Mouse (Mus musculus) stomach, embryonic 14.5 days (tissue): Measurements from ENCODE around the gene Nck2. TPM values are rescaled to one million over a fixed set of nuclear protein-coding genes. Genes with fewer than 3 reads are reported as not detected.

Experiments
- ATAC-seq: fragments of 200-750 bp; cut with Nextera tagmentation; 2 replicates; pipeline ENCODE4 v1.8.0; 2017; ENCODE audit warnings: low read depth, moderate TSS enrichment; ENCODE audit not compliant: insufficient number of reproducible peaks, insufficient read depth, low FRiP score
- H3K27ac ChIP-seq: fragments of 300-500 bp; sonication (generic); 2 replicates; pipeline ENCODE4 v1.5.1; 2014; ENCODE audit warnings: mild to moderate bottlenecking, low read length, moderate library complexity, mixed read lengths
- H3K27me3 ChIP-seq: fragments of 300-500 bp; sonication (generic); 2 replicates; pipeline ENCODE4 v1.6.1; 2014; ENCODE audit warnings: low read length, control low read depth, mixed read lengths; ENCODE audit not compliant: control insufficient read depth, insufficient read depth
- H3K36me3 ChIP-seq: fragments of 300-500 bp; sonication (generic); 2 replicates; pipeline ENCODE4 v1.6.1; 2014; ENCODE audit warnings: mild to moderate bottlenecking, control low read depth, low read length, moderate library complexity, mixed read lengths; ENCODE audit not compliant: control insufficient read depth, insufficient read depth
- H3K4me1 ChIP-seq: fragments of 300-500 bp; sonication (generic); 2 replicates; pipeline ENCODE4 v1.6.1; 2014; ENCODE audit warnings: low read length, control low read depth, mixed read lengths; ENCODE audit not compliant: control insufficient read depth, insufficient read depth
- H3K4me2 ChIP-seq: fragments of 300-500 bp; sonication (generic); replicated peaks from 2 replicates; pipeline ENCODE4 v1.6.1; 2014; ENCODE audit warnings: low read depth, low read length, control low read depth
- H3K4me3 ChIP-seq: fragments of 300-500 bp; sonication (generic); 2 replicates; pipeline ENCODE4 v1.5.1; 2014; ENCODE audit warnings: low read depth, low read length, control low read depth
- H3K9ac ChIP-seq: fragments of 300-500 bp; sonication (generic); replicated peaks from 2 replicates; pipeline ENCODE4 v1.6.1; 2014; ENCODE audit warnings: low read depth, mild to moderate bottlenecking, control low read depth, low read length, moderate library complexity, mixed read lengths
- H3K9me3 ChIP-seq: fragments of 300-500 bp; sonication (generic); 2 replicates; pipeline ENCODE4 v1.6.1; 2016; ENCODE audit warnings: low read depth, low read length, control low read depth; ENCODE audit not compliant: control insufficient read depth
- WGBS: fragments of 180-500 bp; shearing (Covaris S2); extraction: QIAGEN DNeasy Blood & Tissue Kit; methylation state at CpG from one replicate; pipeline ENCODE4 v1.1.7; 2014; 5-methylcytosine and 5-hydroxymethylcytosine counted together
- polyA plus RNA-seq: library from polyadenylated mRNA; unstranded; fragments of >200 nt; fragmentation: Nextera tagmentation; extraction: Ambion mirVana; gene quantifications from 2 replicates; pipeline ENCODE4 v1.2.1, GENCODE M21; 2014

Gene Nck2
- polyA plus RNA-seq, 1 experiment from 2014 or later: 49.0 TPM

DNA sequence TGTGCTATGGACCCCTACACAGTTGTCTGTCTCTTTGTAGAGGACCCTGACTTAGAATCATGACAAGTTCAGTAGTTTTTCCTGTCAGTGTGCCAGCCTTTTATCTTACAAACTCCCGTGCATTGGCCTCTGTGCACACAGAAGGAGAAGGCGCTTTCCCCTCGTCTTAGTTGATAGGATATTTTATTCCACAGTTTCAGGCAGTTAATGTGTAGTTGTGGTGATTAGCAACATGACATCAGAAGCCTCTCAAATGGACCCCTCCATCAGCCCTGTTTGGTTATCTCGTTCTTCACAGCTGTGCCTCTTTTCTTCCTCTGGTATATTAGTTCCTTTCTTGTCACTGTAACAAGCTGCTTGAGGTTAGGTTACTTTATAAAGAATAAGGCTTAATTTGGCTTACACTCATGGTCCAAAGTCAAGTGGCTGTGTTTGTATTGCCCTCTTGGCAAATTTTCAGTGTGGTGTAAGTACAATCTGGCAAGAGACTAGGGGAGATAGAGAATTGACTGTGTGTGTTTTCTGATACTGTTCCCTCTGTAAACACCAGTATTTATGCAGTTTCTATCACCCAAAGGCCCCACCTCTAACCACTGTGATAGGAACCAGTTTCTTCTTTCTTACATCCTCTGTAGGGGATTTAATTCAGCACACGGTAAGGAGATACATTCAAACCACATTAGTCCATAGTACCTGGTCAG is 89.8 kb downstream of the Nck2 start:
- Histone ChIP-seq H3K9ac (no peak overlapping the region), H3K4me1 (peaks cover 7% of the 10 kb centered on the region; the same call in 1 of the 2 replicates), H3K9me3 (no peaks in the 10 kb centered on the region), H3K27ac (no peak overlapping the region), H3K4me2 (no peak overlapping the region), H3K36me3 (peaks cover 7% of the 10 kb centered on the region), H3K4me3 (no peak overlapping the region), H3K27me3 (no peaks in the 10 kb centered on the region)
- no peak for ATAC-seq
- 80% methylated on average over 5 of the region's 5 CpGs for WGBS

DNA sequence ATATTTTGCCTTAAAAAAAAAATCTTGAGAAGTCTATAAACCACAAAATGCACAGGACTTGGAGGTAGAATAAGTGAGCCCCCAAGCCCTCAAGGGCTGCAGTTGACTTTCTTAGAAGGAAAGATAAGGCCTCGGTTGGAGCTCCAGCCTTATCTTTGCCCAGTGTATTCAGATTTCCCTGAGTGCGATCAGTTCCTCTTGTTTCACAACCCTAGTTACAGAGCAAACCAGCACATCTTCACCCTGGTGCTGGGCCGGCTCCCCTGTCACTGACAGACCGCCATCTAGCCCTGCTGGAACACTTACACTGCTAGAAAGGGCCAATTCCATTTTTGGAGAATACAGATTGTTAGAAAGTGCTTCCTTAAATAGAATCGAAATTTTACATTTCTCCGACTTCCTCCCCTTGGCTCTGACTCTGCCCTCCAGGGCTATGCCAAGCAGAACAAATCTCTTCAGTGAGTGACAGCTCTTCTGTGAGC is 91.2 kb downstream of the Nck2 start:
- no peak for ATAC-seq
- Histone ChIP-seq H3K9me3 (no peaks in the 10 kb centered on the region), H3K27me3 (no peaks in the 10 kb centered on the region), H3K4me2 (no peak overlapping the region), H3K4me3 (no peak overlapping the region), H3K9ac (no peak overlapping the region), H3K36me3 (peaks cover 7% of the 10 kb centered on the region), H3K4me1 (peaks cover 4% of the 10 kb centered on the region; the same call in 1 of the 2 replicates), H3K27ac (no peak overlapping the region)
- WGBS: 74% methylated on average over 6 of the region's 6 CpGs

GRCm38 (mm10) chr1:43536266-43536665 is 91.9 kb downstream of the Nck2 start:
- H3K4me2 ChIP-seq: no peak overlapping the region
- no peak overlapping the region for H3K9ac ChIP-seq
- no peaks in the 10 kb centered on the region for H3K27me3 ChIP-seq
- no peaks in the 10 kb centered on the region for H3K9me3 ChIP-seq
- no peak for ATAC-seq
- 89% methylated on average over 2 of the region's 2 CpGs for WGBS
- no peak overlapping the region for H3K4me3 ChIP-seq
- H3K27ac ChIP-seq: no peak overlapping the region
- peaks cover 7% of the 10 kb centered on the region for H3K36me3 ChIP-seq
- peaks cover 5% of the 10 kb centered on the region; the same call in 1 of the 2 replicates for H3K4me1 ChIP-seq

DNA sequence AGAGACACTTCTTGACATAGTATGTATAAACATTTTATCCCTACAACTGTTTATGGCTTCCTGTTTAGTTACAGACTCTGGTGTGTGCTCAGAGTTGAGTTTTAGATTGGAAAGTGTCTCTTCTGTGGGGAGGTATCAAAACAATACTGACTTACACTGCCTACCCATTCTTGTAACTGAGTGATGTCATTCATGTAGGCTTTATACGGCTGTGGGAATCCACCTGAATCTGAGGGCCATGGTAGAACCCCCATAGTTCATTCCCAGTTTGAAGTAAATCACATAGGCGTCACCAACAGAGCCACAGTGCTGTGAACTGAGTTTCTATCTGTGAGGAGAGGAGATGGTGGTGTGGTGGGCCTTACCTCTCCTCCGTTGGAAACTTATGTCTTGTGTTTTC is 92.6 kb downstream of the Nck2 start:
- 90% methylated on average over 3 of the region's 3 CpGs for WGBS
- no peak overlapping the region for H3K9ac ChIP-seq

GRCm38 (mm10) chr1:43537496-43537895 is 93.1 kb downstream of the Nck2 start:
- no peak overlapping the region for H3K4me3 ChIP-seq
- no peak for ATAC-seq
- peaks cover 7% of the 10 kb centered on the region for H3K36me3 ChIP-seq
- peaks cover 11% of the 10 kb centered on the region; the same call in 1 of the 2 replicates for H3K4me1 ChIP-seq
- H3K27me3 ChIP-seq: no peaks in the 10 kb centered on the region
- no peaks in the 10 kb centered on the region for H3K9me3 ChIP-seq
- no peak overlapping the region for H3K27ac ChIP-seq
- H3K9ac ChIP-seq: no peak overlapping the region
- no peak overlapping the region for H3K4me2 ChIP-seq

More for the DNA sequence above, 92.6 kb downstream of the Nck2 start:
- Histone ChIP-seq H3K27me3 (no peaks in the 10 kb centered on the region), H3K4me1 (peaks cover 11% of the 10 kb centered on the region; the same call in 1 of the 2 replicates), H3K4me2 (no peak overlapping the region), H3K27ac (no peak overlapping the region), H3K9me3 (no peaks in the 10 kb centered on the region), H3K36me3 (peaks cover 7% of the 10 kb centered on the region), H3K4me3 (no peak overlapping the region)
- no peak for ATAC-seq

GRCm38 (mm10) chr1:43538716-43539115 is 94.3 kb downstream of the Nck2 start:
- no peak overlapping the region for H3K4me2 ChIP-seq
- no peak overlapping the region for H3K9ac ChIP-seq
- no peaks in the 10 kb centered on the region for H3K27me3 ChIP-seq
- H3K27ac ChIP-seq: no peak overlapping the region
- H3K9me3 ChIP-seq: no peaks in the 10 kb centered on the region
- H3K4me3 ChIP-seq: no peak overlapping the region
- H3K36me3 ChIP-seq: peaks cover 6% of the 10 kb centered on the region
- ATAC-seq: no peak
- 91% methylated on average over 2 of the region's 2 CpGs for WGBS
- H3K4me1 ChIP-seq: peaks cover 11% of the 10 kb centered on the region; the same call in 1 of the 2 replicates

DNA sequence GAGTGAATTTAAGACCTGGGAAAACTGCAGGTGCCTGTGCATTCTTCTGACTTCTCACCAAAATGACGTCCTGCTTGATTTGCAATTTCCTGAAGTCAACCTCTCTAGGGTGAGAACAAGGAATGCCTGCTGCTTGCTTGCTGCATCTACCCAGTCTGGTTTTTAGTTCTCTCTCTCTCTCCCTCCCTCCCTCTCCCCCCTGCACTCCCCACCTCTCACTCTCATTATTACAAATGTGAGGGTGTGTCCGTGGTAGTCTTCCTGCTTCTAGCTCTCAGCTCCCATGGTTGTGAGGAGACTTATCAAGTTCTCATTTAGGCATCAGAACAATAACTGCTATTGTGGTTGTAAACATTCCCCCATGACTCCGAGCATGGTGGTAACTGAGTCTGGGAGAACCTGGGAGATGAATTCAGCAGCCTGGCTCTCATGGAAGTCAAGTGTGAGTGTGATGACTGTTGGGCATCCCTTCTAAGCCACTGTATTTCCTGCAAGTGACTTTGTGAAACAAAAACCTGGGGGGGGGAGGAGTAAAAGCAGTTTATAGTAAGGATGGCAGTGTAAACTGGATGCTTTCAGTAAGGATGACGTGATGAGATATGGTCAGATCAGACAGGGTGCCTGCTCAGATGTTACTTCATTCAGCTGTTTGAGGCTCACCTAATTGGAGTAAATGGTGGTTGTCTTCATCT is 95.5 kb downstream of the Nck2 start:
- Histone ChIP-seq H3K36me3 (peaks cover 3% of the 10 kb centered on the region; the same call in 1 of the 2 replicates), H3K9me3 (no peaks in the 10 kb centered on the region), H3K27me3 (no peaks in the 10 kb centered on the region), H3K9ac (no peak overlapping the region), H3K27ac (no peak overlapping the region), H3K4me3 (no peak overlapping the region), H3K4me2 (no peak overlapping the region), H3K4me1 (peaks cover 11% of the 10 kb centered on the region; the same call in 1 of the 2 replicates)
- WGBS: 57% methylated on average over 4 of the region's 4 CpGs
- ATAC-seq: no peak

- Histone ChIP-seq H3K36me3 (peaks cover 3% of the 10 kb centered on the region; the same call in 1 of the 2 replicates), H3K27me3 (no peaks in the 10 kb centered on the region), H3K4me1 (peaks cover 11% of the 10 kb centered on the region; the same call in 1 of the 2 replicates), H3K4me3 (no peak overlapping the region), H3K9ac (no peak overlapping the region), H3K9me3 (no peaks in the 10 kb centered on the region), H3K4me2 (no peak overlapping the region), H3K27ac (no peak overlapping the region)
- no peak; the same call in 1 of the 2 replicates for ATAC-seq
- 64% methylated on average over 4 of the region's 4 CpGs for WGBS
Measured at GRCm38 (mm10) chr1:43542339-43542738, 98.0 kb downstream of the Nck2 start.
